Mouse (Mus musculus): ENCODE data around the gene Pigp. TPM values are rescaled to one million over a fixed set of nuclear protein-coding genes. Genes with fewer than 3 reads are reported as not detected.

The Pigp gene
- polyA plus RNA-seq, 1 experiment from 2014 or later: 121 TPM

DNA sequence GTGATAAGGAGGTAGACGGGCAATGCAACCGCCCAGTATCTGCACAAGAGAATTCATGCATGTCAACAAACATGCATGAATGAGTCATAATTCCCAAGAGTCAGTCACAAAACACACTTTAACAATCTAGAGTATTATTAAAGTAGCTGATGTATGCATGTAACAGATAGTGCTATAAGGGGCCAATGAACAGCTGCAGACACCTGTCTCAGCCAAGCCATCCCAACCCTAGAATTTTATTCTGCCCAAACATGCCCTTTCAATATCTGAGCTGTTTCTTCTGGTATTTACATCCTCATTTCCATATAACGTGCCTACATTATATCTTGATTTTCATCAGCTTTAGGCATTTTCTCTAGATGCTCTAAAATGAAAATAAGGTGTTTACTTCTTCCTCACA lies 6.2 kb downstream of the Pigp start:
- H3K27ac ChIP-seq (ENCODE audit: low read length): no peak overlapping the region
- 85% methylated on average over 3 of the region's 3 CpGs for WGBS
- no peaks in the 10 kb centered on the region for H3K27me3 ChIP-seq (replicated peaks; ENCODE audit: control insufficient read depth, insufficient read depth, low read length)
- no peak for ATAC-seq
- H3K4me1 ChIP-seq (ENCODE audit: control insufficient read depth, insufficient read depth, low read length): peaks cover 17% of the 10 kb centered on the region; the same call in 1 of the 2 replicates
- H3K4me2 ChIP-seq (ENCODE audit: low read depth, low read length): no peak overlapping the region
- no peaks in the 10 kb centered on the region for H3K9me3 ChIP-seq (ENCODE audit: control insufficient read depth, low read length)
- no peak overlapping the region for H3K9ac ChIP-seq (ENCODE audit: low read depth, low read length)
- no peaks in the 10 kb centered on the region for H3K36me3 ChIP-seq (ENCODE audit: control insufficient read depth, insufficient read depth, low read length)
- no peak overlapping the region for H3K4me3 ChIP-seq (ENCODE audit: low read length)

DNA sequence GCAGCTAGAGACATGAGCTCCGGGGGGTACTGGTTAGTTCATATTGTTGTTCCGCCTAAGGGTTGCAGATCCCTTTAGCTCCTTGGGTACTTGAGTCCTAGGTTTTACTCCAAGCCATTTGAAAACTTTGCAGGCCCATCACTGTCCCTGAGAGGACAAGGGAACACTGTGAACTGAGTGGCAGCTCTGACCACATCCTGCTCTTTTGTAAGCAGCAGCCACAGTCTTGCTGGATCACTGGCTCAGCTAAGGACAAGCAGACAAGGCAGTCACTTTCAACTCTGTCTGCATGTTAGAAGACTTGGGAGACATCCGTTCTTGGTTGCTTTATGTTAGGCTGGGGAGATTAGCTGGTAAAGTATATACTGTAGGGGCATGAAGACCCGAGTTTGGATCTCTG lies 7.8 kb downstream of the Pigp start:
- Histone ChIP-seq H3K36me3 (ENCODE audit: control insufficient read depth, insufficient read depth, low read length) (no peaks in the 10 kb centered on the region), H3K4me1 (ENCODE audit: control insufficient read depth, insufficient read depth, low read length) (peaks cover 9% of the 10 kb centered on the region; the same call in 1 of the 2 replicates), H3K9me3 (ENCODE audit: control insufficient read depth, low read length) (no peaks in the 10 kb centered on the region), H3K4me2 (ENCODE audit: low read depth, low read length) (no peak overlapping the region), H3K4me3 (ENCODE audit: low read length) (no peak overlapping the region), H3K9ac (ENCODE audit: low read depth, low read length) (no peak overlapping the region), H3K27ac (ENCODE audit: low read length) (no peak overlapping the region), H3K27me3 (replicated peaks; ENCODE audit: control insufficient read depth, insufficient read depth, low read length) (no peaks in the 10 kb centered on the region)
- whole genome bisulfite sequencing: 90% methylated on average over 4 of the region's 4 CpGs
- no peak for ATAC-seq

DNA sequence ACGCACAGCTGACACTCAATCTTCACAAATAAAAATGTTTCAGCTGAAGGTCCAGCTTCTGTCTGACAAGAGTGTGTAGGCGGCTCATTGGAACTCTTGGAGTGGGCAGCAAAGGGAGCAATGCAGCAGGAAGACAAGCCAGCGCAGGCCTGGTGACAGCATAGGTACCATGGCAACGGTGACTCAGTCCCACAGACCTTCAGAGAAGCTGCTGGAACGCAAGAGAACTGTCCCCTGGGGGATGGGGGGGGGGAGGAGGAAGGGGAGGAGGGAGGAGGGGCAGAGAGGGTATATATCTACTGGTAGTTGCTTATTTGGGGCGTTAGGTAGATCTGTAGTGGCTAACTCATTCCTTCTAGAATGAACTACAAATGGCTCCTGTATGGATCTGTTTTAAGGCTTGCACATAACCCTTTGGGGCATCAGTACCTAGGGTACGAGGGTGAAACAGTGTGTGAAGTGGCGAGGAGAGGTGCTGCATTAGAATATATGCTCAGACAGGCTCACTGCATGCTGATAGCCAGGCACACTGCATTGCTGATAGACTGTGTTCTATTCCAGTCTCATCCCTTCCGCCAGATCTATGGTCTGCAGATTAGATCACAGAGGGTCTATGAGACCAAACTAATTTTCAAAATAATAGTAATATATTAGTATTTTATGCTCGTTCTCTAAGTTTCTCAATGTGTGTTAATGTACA lies 9.3 kb downstream of the Pigp start:
- Histone ChIP-seq H3K36me3 (ENCODE audit: control insufficient read depth, insufficient read depth, low read length) (no peaks in the 10 kb centered on the region), H3K4me1 (ENCODE audit: control insufficient read depth, insufficient read depth, low read length) (peaks cover 9% of the 10 kb centered on the region; the same call in 1 of the 2 replicates), H3K27me3 (replicated peaks; ENCODE audit: control insufficient read depth, insufficient read depth, low read length) (no peaks in the 10 kb centered on the region), H3K4me3 (ENCODE audit: low read length) (no peak overlapping the region), H3K9ac (ENCODE audit: low read depth, low read length) (no peak overlapping the region), H3K9me3 (ENCODE audit: control insufficient read depth, low read length) (no peaks in the 10 kb centered on the region), H3K27ac (ENCODE audit: low read length) (no peak overlapping the region), H3K4me2 (ENCODE audit: low read depth, low read length) (no peak overlapping the region)
- no peak for ATAC-seq
- WGBS: 50% methylated on average over 10 of the region's 10 CpGs

DNA sequence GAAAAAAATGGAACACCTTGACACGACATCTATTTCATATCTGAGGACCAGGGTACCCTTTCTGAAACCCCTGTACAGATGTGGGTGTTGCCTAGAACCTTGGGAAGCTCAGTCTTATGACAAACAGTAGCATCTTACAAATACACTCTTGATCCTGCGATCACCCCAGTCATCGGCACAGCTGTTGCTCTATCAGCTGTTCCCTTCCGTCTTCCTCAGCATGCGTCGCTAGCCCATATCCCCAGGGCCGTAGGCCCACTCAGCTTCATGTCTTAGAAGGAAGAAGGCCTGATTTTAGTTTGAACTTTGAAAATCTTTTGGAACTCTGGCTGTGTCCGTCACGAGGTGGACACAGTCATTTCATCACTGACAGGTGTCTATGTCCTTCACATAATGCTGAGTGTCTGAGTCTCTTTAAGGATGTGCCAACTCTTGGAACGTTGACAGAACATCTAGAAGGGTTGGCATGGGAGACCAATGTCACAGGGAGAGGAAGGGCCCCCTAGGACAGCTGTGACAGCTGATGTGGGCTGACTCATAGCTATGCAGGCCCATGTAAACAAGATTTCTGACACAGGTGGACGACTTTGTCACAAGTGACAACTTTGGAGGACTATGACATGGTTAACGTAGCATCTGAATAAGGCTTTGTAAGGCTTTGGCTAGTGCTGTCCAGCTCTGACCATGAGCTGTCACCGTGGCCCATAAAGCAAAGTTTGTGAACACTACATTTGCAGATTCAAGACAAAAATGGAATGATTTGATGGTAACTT lies 10.9 kb downstream of the Pigp start:
- Histone ChIP-seq H3K4me1 (ENCODE audit: control insufficient read depth, insufficient read depth, low read length) (no peaks in the 10 kb centered on the region), H3K9ac (ENCODE audit: low read depth, low read length) (no peak overlapping the region), H3K4me2 (ENCODE audit: low read depth, low read length) (no peak overlapping the region), H3K27ac (ENCODE audit: low read length) (no peak overlapping the region), H3K27me3 (replicated peaks; ENCODE audit: control insufficient read depth, insufficient read depth, low read length) (no peaks in the 10 kb centered on the region), H3K4me3 (ENCODE audit: low read length) (no peak overlapping the region), H3K36me3 (ENCODE audit: control insufficient read depth, insufficient read depth, low read length) (no peaks in the 10 kb centered on the region), H3K9me3 (ENCODE audit: control insufficient read depth, low read length) (no peaks in the 10 kb centered on the region)
- no peak for ATAC-seq
- WGBS: 85% methylated on average over 13 of the region's 13 CpGs

DNA sequence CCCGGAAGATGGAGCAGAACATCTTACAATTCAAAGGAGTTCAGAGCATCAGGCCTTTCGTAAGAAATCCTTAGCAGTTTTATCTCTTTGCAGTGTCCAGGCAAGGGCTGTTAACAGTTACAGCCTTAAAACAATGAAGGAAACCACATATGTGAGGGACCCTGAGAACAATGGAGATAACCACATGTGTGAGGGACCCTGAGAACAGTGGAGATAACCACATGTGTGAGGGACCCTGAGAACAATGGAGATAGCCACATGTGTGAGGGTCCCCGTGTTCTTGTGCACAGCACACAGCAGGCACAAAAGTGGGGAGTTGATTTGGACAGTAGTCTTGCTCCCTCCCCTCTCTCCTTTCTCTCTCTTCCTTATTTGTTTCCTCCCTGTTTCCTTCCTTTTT lies 13.6 kb downstream of the Pigp start:
- no peaks in the 10 kb centered on the region for H3K27me3 ChIP-seq (replicated peaks; ENCODE audit: control insufficient read depth, insufficient read depth, low read length)
- WGBS: 85% methylated on average over 3 of the region's 3 CpGs
- H3K9ac ChIP-seq (ENCODE audit: low read depth, low read length): no peak overlapping the region
- H3K4me2 ChIP-seq (ENCODE audit: low read depth, low read length): no peak overlapping the region
- H3K4me3 ChIP-seq (ENCODE audit: low read length): no peak overlapping the region
- H3K36me3 ChIP-seq (ENCODE audit: control insufficient read depth, insufficient read depth, low read length): no peaks in the 10 kb centered on the region
- no peaks in the 10 kb centered on the region for H3K9me3 ChIP-seq (ENCODE audit: control insufficient read depth, low read length)
- H3K4me1 ChIP-seq (ENCODE audit: control insufficient read depth, insufficient read depth, low read length): peaks cover 3% of the 10 kb centered on the region; the same call in 1 of the 2 replicates
- H3K27ac ChIP-seq (ENCODE audit: low read length): no peak overlapping the region
- no peak for ATAC-seq

DNA sequence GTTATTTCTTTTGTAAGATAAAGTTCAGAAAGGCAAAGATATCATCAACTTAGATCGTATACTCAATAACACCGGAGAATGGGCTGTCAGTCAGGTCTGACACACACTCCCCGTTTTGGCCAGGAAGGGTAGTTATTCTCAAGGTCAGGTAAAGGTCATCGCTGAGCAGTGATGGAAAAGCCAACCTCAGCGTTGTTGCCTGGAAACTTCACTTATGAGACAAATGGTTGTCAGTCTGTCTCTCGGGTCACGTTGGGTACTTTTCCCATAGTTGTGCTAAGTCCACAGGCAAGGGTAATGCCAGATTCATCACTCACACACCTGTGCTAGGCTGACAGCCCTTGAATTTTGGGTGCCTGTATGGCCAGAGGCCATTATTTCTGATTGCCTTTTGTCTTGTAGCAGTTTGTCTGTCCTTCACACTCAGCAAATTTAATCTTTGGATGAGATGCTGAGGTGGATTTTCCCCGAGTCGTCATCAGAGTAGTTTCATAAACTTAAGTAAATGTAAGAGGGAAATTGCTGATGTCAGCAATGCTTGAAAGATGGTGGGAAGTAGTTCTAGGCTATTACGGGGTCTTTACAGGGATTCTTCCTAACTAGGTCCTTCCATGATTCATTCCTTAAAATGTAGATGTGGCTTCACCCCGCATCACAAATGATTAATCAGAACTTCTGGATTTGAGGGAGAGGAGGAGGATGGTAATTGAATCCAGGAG lies 14.7 kb downstream of the Pigp start:
- Histone ChIP-seq H3K27ac (ENCODE audit: low read length) (no peak overlapping the region), H3K9me3 (ENCODE audit: control insufficient read depth, low read length) (no peaks in the 10 kb centered on the region), H3K9ac (ENCODE audit: low read depth, low read length) (no peak overlapping the region), H3K4me2 (ENCODE audit: low read depth, low read length) (no peak overlapping the region), H3K27me3 (replicated peaks; ENCODE audit: control insufficient read depth, insufficient read depth, low read length) (no peaks in the 10 kb centered on the region), H3K36me3 (ENCODE audit: control insufficient read depth, insufficient read depth, low read length) (no peaks in the 10 kb centered on the region), H3K4me3 (ENCODE audit: low read length) (no peak overlapping the region), H3K4me1 (ENCODE audit: control insufficient read depth, insufficient read depth, low read length) (peaks cover 3% of the 10 kb centered on the region; the same call in 1 of the 2 replicates)
- WGBS: 52% methylated on average over 11 of the region's 11 CpGs
- no peak for ATAC-seq

DNA sequence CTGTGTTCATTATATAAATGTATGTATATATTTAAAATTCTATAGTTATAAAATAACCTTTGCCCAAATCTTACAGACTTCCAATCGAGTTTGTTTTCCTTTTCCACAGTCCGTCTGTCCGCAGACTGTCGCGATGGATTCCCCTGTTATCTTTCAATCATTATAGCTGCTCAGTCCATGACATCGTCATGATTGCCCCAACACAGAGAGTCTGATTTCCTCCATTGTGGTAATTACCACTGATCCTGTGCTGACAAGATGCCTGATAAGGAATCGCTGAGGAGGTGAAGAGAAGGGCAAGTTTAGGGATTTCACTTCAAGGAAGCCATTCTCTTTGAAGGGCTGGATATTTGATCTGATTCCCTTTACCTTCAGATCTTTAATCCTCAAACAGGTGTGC lies 15.6 kb downstream of the Pigp start:
- Histone ChIP-seq H3K4me2 (ENCODE audit: low read depth, low read length) (no peak overlapping the region), H3K27me3 (replicated peaks; ENCODE audit: control insufficient read depth, insufficient read depth, low read length) (no peaks in the 10 kb centered on the region), H3K27ac (ENCODE audit: low read length) (no peak overlapping the region), H3K4me1 (ENCODE audit: control insufficient read depth, insufficient read depth, low read length) (peaks cover 3% of the 10 kb centered on the region; the same call in 1 of the 2 replicates), H3K4me3 (ENCODE audit: low read length) (no peak overlapping the region), H3K36me3 (ENCODE audit: control insufficient read depth, insufficient read depth, low read length) (no peaks in the 10 kb centered on the region), H3K9me3 (ENCODE audit: control insufficient read depth, low read length) (no peaks in the 10 kb centered on the region), H3K9ac (ENCODE audit: low read depth, low read length) (no peak overlapping the region)
- WGBS: 36% methylated on average over 7 of the region's 7 CpGs
- ATAC-seq: no peak

DNA sequence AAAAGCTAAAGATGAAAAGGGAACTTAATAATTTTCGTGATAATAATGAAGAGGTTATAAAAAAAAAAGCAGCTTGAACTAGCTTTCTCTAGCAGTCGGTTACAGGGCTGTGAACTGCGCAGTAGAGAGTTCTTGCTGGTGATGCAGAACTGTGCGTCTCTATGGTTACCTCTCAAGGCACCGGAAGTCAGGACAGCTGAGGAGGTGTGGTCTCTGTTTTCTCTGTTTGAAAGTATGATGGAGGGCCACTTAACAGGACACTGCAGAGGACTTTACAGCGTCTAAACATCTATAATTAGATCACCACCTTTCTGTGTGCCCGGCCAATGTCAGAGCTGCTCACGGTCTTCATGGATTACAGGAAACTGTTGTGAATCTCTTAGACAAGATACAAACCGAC lies 17.2 kb downstream of the Pigp start:
- no peaks in the 10 kb centered on the region for H3K27me3 ChIP-seq (replicated peaks; ENCODE audit: control insufficient read depth, insufficient read depth, low read length)
- no peaks in the 10 kb centered on the region for H3K36me3 ChIP-seq (ENCODE audit: control insufficient read depth, insufficient read depth, low read length)
- 25% methylated on average over 9 of the region's 9 CpGs for WGBS
- H3K9me3 ChIP-seq (ENCODE audit: control insufficient read depth, low read length): no peaks in the 10 kb centered on the region
- H3K4me1 ChIP-seq (ENCODE audit: control insufficient read depth, insufficient read depth, low read length): peaks cover 3% of the 10 kb centered on the region; the same call in 1 of the 2 replicates
- H3K27ac ChIP-seq (ENCODE audit: low read length): no peak overlapping the region
- H3K4me3 ChIP-seq (ENCODE audit: low read length): no peak overlapping the region
- peak; percentile 67 for ATAC-seq
- no peak overlapping the region for H3K4me2 ChIP-seq (ENCODE audit: low read depth, low read length)
- no peak overlapping the region for H3K9ac ChIP-seq (ENCODE audit: low read depth, low read length)

DNA sequence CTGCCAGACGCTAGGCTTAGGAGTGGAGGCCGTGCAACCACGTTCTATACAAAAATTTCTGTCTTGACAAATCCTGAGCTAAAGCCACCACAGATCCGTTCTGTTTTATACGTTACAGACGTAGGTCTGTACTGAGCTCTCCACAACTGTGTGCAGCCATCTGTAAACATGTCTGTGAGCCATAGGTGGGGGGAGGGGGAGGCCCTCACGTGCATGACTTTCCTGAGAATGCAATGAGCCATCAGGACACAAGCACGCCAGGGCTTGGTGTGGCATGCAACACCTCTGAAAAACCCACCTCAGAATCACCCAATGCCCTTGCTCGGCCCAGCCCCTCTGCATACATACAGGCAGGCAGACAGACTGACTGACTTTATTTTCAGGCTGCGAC lies 21.4 kb downstream of the Pigp start:
- WGBS: 59% methylated on average over 10 of the region's 10 CpGs
- H3K27me3 ChIP-seq (replicated peaks; ENCODE audit: control insufficient read depth, insufficient read depth, low read length): no peaks in the 10 kb centered on the region
- H3K36me3 ChIP-seq (ENCODE audit: control insufficient read depth, insufficient read depth, low read length): no peaks in the 10 kb centered on the region
- H3K27ac ChIP-seq (ENCODE audit: low read length): no peak overlapping the region
- no peaks in the 10 kb centered on the region for H3K9me3 ChIP-seq (ENCODE audit: control insufficient read depth, low read length)
- peaks cover 3% of the 10 kb centered on the region; the same call in 1 of the 2 replicates for H3K4me1 ChIP-seq (ENCODE audit: control insufficient read depth, insufficient read depth, low read length)
- ATAC-seq: no peak
- no peak overlapping the region for H3K4me3 ChIP-seq (ENCODE audit: low read length)
- H3K9ac ChIP-seq (ENCODE audit: low read depth, low read length): no peak overlapping the region
- no peak overlapping the region for H3K4me2 ChIP-seq (ENCODE audit: low read depth, low read length)

All from intestine, embryonic 16.5 days (tissue).